Mouse (Mus musculus) small intestine, adult 2 months (tissue): ENCODE results near the gene Vamp8. TPM values are rescaled to one million over a fixed set of nuclear protein-coding genes. Genes with fewer than 3 reads are reported as not detected.
A peak's percentile ranks its signal among the peaks of the same experiment; 100 is the strongest.

ENCODE experiments used
- H3K27ac ChIP-seq: fragments of 200-500 bp; 2 replicates; pipeline ENCODE4 v1.5.1; 2012; ENCODE audit warnings: low read depth, low read length, control low read depth, inconsistent platforms; ENCODE audit not compliant: insufficient read depth
- H3K27me3 ChIP-seq: fragments of 200-500 bp; 2 replicates; pipeline ENCODE4 v1.6.1; 2012; ENCODE audit warnings: mild to moderate bottlenecking, moderate library complexity, low read length, inconsistent platforms; ENCODE audit not compliant: control insufficient read depth, insufficient read depth
- H3K36me3 ChIP-seq: fragments of 200-500 bp; 2 replicates; pipeline ENCODE4 v1.6.1; 2012; ENCODE audit warnings: mild to moderate bottlenecking, low read length, control low read depth, inconsistent platforms; ENCODE audit not compliant: control insufficient read depth, insufficient read depth
- H3K4me1 ChIP-seq: fragments of 200-500 bp; 2 replicates; pipeline ENCODE4 v1.6.1; 2012; ENCODE audit warnings: low read length, inconsistent platforms, mixed read lengths; ENCODE audit not compliant: control insufficient read depth, insufficient read depth, insufficient read length
- H3K4me3 ChIP-seq: fragments of 200-500 bp; 2 replicates; pipeline ENCODE4 v1.5.1; 2012; ENCODE audit warnings: low read depth, mild to moderate bottlenecking, control low read depth, inconsistent platforms, low read length, moderate library complexity
- CTCF ChIP-seq: fragments of 200-500 bp; IDR thresholded peaks from 2 replicates; pipeline ENCODE4 v1.5.1; 2012; ENCODE audit warnings: low read depth, mild to moderate bottlenecking, control low read depth, inconsistent platforms, low read length, moderate library complexity, mixed read lengths; ENCODE audit not compliant: insufficient replicate concordance, insufficient read length; ENCODE audit errors: extremely low read depth
- POLR2A ChIP-seq: fragments of 200-500 bp; IDR thresholded peaks from 2 replicates; pipeline ENCODE4 v1.6.1; 2012; ENCODE audit warnings: low read depth, mild to moderate bottlenecking, control low read depth, inconsistent platforms, low read length, moderate library complexity
- WGBS: fragments of 180-500 bp; shearing (Covaris S2); methylation state at CpG from one replicate; pipeline ENCODE4 v1.1.7; 2018; 5-methylcytosine and 5-hydroxymethylcytosine counted together
- polyA plus RNA-seq: library from polyadenylated mRNA; depleted of rRNA; stranded (reverse); fragments of >200 nt; gene quantifications from 2 replicates; pipeline ENCODE4 v1.2.3, GENCODE M21; 2012

Vamp8 gene
- polyA plus RNA-seq, 1 experiment = 243 TPM

DNA sequence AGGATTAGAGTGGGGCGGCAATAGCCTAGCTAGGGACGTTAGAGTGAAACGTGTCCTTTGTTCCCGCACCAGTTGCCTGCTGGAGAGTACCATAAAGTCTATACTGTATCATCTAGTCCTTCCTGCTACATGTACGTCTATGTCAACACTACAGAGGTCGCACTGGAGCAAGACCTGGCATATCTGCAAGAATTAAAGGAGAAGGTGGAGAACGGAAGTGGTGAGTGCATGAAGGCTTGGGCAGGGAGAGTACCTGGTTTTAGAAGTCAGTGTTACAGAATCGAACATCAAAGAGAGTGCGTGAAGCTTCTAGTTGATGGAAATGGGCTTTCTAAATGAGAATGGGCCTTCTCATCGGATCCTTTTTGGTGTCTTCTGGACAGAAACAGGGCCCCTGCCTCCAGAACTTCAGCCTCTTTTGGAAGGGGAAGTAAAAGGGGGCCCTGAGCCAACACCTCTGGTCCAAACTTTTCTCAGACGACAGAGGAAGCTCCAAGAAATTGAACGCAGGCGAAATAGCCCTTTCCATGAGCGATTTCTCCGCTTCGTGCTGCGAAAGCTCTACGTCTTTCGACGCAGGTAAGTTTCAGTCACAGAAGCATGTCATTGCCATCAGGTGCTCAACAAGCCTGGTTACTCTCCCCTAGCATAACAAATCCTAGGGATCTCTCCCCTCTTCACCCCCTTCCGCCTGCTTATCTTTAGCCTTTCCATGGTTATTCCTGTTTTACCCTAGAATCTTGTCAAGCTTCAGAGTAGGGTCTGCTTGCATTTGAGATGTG lies 38.7 kb upstream of the Vamp8 start:
- no peaks in the 10 kb centered on the region for H3K4me1 ChIP-seq
- H3K27me3 ChIP-seq = no peaks in the 10 kb centered on the region
- peaks cover 69% of the 10 kb centered on the region for H3K36me3 ChIP-seq
- no peak overlapping the region for H3K27ac ChIP-seq
- WGBS = 73% methylated on average over 21 of the region's 21 CpGs
- TF ChIP-seq POLR2A (no peak), CTCF (no peak)
- H3K4me3 ChIP-seq = no peak overlapping the region

DNA sequence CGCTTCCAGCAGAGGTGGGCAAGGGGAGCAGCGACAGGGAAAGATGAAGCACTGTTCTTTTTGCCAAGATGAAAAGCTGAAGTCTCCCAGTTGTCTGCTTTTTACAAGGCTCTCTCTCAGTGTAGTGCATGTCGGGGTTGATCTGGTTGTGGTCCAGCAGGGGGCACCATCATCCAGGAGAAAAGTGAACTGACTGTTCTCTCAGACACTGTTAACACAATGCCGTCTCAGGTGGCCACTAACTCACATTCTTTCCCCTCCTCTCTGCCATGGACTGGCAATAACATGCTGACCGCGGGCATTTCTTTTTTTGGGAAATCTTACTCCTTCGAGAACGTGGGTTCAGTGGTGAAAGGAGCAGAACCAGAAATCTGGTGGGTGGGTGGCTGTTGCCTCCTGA lies 37.5 kb upstream of the Vamp8 start:
- no peak overlapping the region for H3K4me3 ChIP-seq
- 41% methylated on average over 8 of the region's 8 CpGs for WGBS
- H3K27ac ChIP-seq = no peak overlapping the region
- peaks cover 69% of the 10 kb centered on the region for H3K36me3 ChIP-seq
- no peak for TF ChIP-seq POLR2A
- peak; percentile 80; the same call in 1 of the 2 replicates for TF ChIP-seq CTCF
- H3K4me1 ChIP-seq = no peaks in the 10 kb centered on the region
- H3K27me3 ChIP-seq = no peaks in the 10 kb centered on the region

DNA sequence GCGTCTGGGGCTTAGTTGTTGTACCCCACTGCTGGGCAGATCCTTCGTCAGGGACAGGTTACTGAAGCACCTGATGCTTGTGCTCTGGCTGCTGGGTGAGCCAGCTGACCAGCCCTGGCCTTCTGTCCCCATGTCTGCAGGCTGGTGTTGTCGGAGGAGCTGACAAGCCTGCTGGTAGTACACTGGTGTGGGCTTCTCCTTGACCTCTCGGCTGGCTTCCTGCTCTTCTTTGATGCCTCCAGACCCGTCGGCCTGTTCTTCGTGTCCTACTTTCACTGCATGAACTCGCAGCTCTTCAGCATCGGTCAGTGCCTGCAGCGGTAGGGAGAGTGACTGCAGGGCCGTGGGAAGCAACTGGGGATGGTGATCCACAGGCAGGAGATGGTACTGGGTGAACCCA lies 35.1 kb upstream of the Vamp8 start:
- Histone ChIP-seq H3K36me3 (peaks cover 58% of the 10 kb centered on the region), H3K27me3 (no peaks in the 10 kb centered on the region), H3K27ac (no peak overlapping the region), H3K4me1 (peaks cover 2% of the 10 kb centered on the region; the same call in 1 of the 2 replicates), H3K4me3 (no peak overlapping the region)
- WGBS = 96% methylated on average over 11 of the region's 11 CpGs
- TF ChIP-seq POLR2A = no peak
- no peak for TF ChIP-seq CTCF

DNA sequence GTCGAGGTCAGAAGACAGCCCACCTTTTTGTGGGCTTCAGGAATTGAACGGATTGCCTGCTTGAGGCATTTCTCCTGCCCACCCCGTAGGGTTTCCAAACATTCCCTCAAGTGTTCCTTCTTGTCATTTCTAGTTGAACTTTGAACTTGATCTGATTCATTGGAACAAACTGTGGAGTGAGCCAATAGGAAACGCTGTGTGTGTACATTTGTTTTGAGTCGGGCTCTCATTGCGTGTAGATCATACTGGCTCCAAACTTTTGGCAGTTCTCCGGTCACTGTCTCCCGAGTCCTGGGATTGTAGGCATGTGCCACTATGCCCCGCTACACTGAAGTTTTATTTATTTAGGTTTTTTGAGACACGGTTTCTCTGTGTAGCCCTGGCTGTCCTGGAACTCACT lies 30.4 kb upstream of the Vamp8 start:
- H3K27ac ChIP-seq = no peak overlapping the region
- no peak overlapping the region for H3K4me3 ChIP-seq
- TF ChIP-seq POLR2A (no peak), CTCF (no peak)
- H3K27me3 ChIP-seq = no peaks in the 10 kb centered on the region
- peaks cover 54% of the 10 kb centered on the region for H3K36me3 ChIP-seq
- 45% methylated on average over 10 of the region's 10 CpGs for WGBS
- peaks cover 3% of the 10 kb centered on the region; the same call in 1 of the 2 replicates for H3K4me1 ChIP-seq

DNA sequence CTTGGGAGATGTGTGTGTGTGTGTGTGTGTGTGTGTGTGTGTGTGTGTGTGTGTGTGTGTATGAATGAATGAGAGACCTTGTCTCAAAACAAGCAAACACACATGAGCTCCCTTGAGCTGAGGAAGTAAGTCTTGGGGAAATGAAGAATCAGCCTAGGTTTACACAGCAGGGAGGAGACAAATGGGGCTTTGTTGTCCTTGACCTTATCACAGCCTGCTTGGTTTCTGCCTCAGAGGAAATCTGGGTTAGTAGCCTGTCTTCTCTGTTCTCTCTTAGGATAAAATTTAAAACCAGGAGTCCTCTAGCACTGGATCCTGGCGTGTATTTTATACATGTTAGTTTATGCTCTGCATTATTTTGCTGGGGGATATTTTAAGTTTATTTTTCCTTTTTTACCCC lies 29.3 kb upstream of the Vamp8 start:
- H3K36me3 ChIP-seq = peaks cover 44% of the 10 kb centered on the region
- TF ChIP-seq CTCF (no peak), POLR2A (no peak)
- peaks cover 3% of the 10 kb centered on the region; the same call in 1 of the 2 replicates for H3K4me1 ChIP-seq
- no peaks in the 10 kb centered on the region for H3K27me3 ChIP-seq
- no peak overlapping the region for H3K4me3 ChIP-seq
- H3K27ac ChIP-seq = no peak overlapping the region
- WGBS = 91% methylated on average over 1 of the region's 1 CpGs

DNA sequence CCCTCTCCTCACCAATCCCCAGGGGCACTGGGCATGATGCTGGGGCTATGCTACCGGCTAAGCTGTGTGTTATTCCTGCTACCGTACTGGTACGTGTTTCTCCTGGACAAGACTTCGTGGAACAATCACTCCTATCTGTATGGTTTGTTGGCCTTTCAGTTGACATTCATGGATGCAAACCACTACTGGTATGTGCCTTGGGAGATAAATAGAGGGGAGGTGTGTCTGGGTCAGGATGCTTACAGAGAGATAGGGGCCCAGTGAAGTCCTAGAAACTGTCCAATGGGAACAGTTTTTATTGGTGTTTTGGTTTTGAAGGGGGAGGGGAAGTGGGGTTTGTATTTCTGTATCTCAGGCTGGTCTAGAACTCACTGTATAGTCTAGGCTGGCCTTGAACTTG lies 27.8 kb upstream of the Vamp8 start:
- TF ChIP-seq CTCF (no peak), POLR2A (no peak)
- whole genome bisulfite sequencing = 94% methylated on average over 4 of the region's 4 CpGs
- Histone ChIP-seq H3K27ac (no peak overlapping the region), H3K36me3 (peaks cover 31% of the 10 kb centered on the region), H3K27me3 (no peaks in the 10 kb centered on the region), H3K4me3 (no peak overlapping the region), H3K4me1 (peaks cover 3% of the 10 kb centered on the region; the same call in 1 of the 2 replicates)

DNA sequence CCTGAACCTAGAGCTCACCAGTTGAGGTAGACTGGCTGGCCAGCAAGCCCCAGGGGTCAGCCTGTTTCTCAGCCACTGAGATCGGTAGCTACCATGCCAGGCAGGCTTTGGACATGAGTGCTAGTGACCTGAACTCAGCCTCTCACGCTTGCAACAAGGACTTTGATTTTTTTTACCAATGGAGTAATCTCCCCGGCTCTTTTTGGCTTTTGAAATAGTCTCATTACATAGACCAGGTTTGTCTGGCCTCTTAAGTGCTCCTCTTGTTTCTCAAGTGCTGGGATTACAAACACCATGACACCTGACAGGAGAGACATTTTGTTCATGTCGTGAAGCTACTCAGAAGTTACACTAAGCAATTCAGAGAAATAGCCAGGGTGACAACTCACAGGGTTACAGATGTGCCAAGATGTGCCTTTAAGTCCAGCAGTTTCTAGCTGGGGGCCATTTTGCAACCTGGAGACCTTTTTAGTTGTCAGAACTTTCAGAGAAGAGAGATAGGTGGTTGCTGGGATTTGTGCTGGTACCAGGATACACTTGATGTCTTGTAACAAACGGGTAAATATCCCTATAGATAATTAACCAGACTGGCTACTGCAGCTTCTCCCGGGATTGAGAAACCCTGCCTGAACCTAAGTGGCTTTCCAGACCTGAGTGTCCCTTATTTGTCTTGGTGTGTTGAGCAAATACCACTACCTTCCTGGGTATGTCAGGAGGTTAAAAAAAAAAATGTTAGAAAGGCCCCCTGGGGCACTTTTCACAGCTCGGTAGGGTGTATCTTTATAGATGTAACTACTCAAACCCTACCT lies 25.7 kb upstream of the Vamp8 start:
- Histone ChIP-seq H3K4me3 (no peak overlapping the region), H3K27ac (no peak overlapping the region), H3K4me1 (peaks cover 3% of the 10 kb centered on the region; the same call in 1 of the 2 replicates), H3K36me3 (peaks cover 19% of the 10 kb centered on the region), H3K27me3 (no peaks in the 10 kb centered on the region)
- TF ChIP-seq POLR2A (no peak), CTCF (no peak)
- 60% methylated on average over 7 of the region's 7 CpGs for WGBS
